Mouse (Mus musculus) left cerebral cortex, postnatal 14 days (tissue): Measurements from ENCODE around the gene Olfr750. TPM values are rescaled to one million over a fixed set of nuclear protein-coding genes. Genes with fewer than 3 reads are reported as not detected.
A peak's percentile ranks its signal among the peaks of the same experiment; 100 is the strongest.

Source experiments
- DNase-seq, 2 experiments: peaks; one replicate each; pipeline ENCODE4 v3.0.0; 2021 to 2022; ENCODE audit warnings: low spot score in 2 of 2, mixed read lengths in 1 of 2
- intact Hi-C: fragments of 180-260 bp; cut with DNase I; formaldehyde crosslinking; loops from one replicate; pipeline ENCODE4 v1.15.1; 2025
- long read RNA-seq, 2 experiments: library from polyadenylated mRNA; stranded (forward); transcript quantifications; one replicate each; pipeline ENCODE4 v2.0.0; 2021
- total RNA-seq, 2 experiments: library from RNA; stranded (reverse); gene quantifications; 2 replicates each; pipeline ENCODE4 v1.2.3; 2021

Olfr750 gene
- total RNA-seq: not detected
- long read RNA-seq, experiment 1: 0 reads
- long read RNA-seq, experiment 2: 0 reads

GRCm38 (mm10) chr14:51074335-51074734, at the start of gene Olfr750:
TSS of gene Olfr750 (minus strand) at chr14:51074435.
- intact Hi-C loops: no loop called here
- DNase-seq: no peak

- DNase-seq: no peak
- intact Hi-C loops: no loop called here
Measured at GRCm38 (mm10) chr14:51113916-51114560, 39.8 kb upstream of the Olfr750 start, which contains the start of gene Eddm3b. TSS of gene Eddm3b (plus strand) at chr14:51114426.

- intact Hi-C loops: no loop called here
Measured at GRCm38 (mm10) chr14:51113476-51113875, 39.2 kb upstream of the Olfr750 start.

GRCm38 (mm10) chr14:51111966-51112365, 37.7 kb upstream of the Olfr750 start:
- intact Hi-C loops: no loop called here
- DNase-seq: no peak

More at GRCm38 (mm10) chr14:51113476-51113875, 39.2 kb upstream of the Olfr750 start:
- no peak for DNase-seq

GRCm38 (mm10) chr14:51106449-51106967, 32.3 kb upstream of the Olfr750 start:
- intact Hi-C loops: no loop called here
- DNase-seq: no peak

- no peak for DNase-seq
- intact Hi-C loops: loop anchor here (2.0 to 5.0 kb wide), 4 partner anchors 70 to 243 kb away; no protein-coding TSS in a partner anchor
Measured at GRCm38 (mm10) chr14:51104366-51104765, 30.1 kb upstream of the Olfr750 start.

- intact Hi-C loops: loop anchor here (5.0 kb wide), 3 partner anchors 139 to 244 kb away; no protein-coding TSS in a partner anchor
- DNase-seq: peak in 1 of 2 experiments; percentile 78
Measured at GRCm38 (mm10) chr14:51103217-51103616, 29.0 kb upstream of the Olfr750 start.

GRCm38 (mm10) chr14:51101284-51101683, 27.0 kb upstream of the Olfr750 start:
- DNase-seq: no peak
- intact Hi-C loops: loop anchor here (5.0 kb wide), 3 partner anchors 141 to 246 kb away; no protein-coding TSS in a partner anchor

- intact Hi-C loops: loop anchor here (5.0 kb wide), 1 partner anchor 72 kb away; no protein-coding TSS in a partner anchor
- DNase-seq: no peak
Measured at GRCm38 (mm10) chr14:51098921-51099320, 24.7 kb upstream of the Olfr750 start.

GRCm38 (mm10) chr14:51098300-51098699, 24.1 kb upstream of the Olfr750 start:
- DNase-seq: peak; percentile 94 to 95
- intact Hi-C loops: loop anchor here (5.0 kb wide), 1 partner anchor 71 kb away; no protein-coding TSS in a partner anchor

- no peak for DNase-seq
- intact Hi-C loops: loop anchor here (5.0 kb wide), 1 partner anchor 69 kb away; no protein-coding TSS in a partner anchor
Measured at GRCm38 (mm10) chr14:51095736-51096524, 21.7 kb upstream of the Olfr750 start.

GRCm38 (mm10) chr14:51094921-51095320, 20.7 kb upstream of the Olfr750 start:
- no peak for DNase-seq
- intact Hi-C loops: loop anchor here (5.0 kb wide), 1 partner anchor 68 kb away; no protein-coding TSS in a partner anchor

- peak; percentile 36 to 64 for DNase-seq
Measured at GRCm38 (mm10) chr14:51094096-51094875, 20.1 kb upstream of the Olfr750 start.

GRCm38 (mm10) chr14:51093496-51093895, 19.3 kb upstream of the Olfr750 start:
- intact Hi-C loops: no loop called here
- DNase-seq: no peak

More at GRCm38 (mm10) chr14:51094096-51094875, 20.1 kb upstream of the Olfr750 start:
- intact Hi-C loops: no loop called here

GRCm38 (mm10) chr14:51092073-51092620, 17.9 kb upstream of the Olfr750 start:
- DNase-seq: no peak
- intact Hi-C loops: no loop called here

GRCm38 (mm10) chr14:51090921-51091900, 17.0 kb upstream of the Olfr750 start, which contains the start of the genes Rnase4 and Ang:
TSS of gene Rnase4 (plus strand) at chr14:51091077.
TSS of gene Ang (plus strand) at chr14:51091150.
- peak in 1 of 2 experiments; percentile 34 for DNase-seq
- intact Hi-C loops: no loop called here

- DNase-seq: peak; percentile 79 to 87
- intact Hi-C loops: no loop called here
Measured at GRCm38 (mm10) chr14:51090077-51090781, 16.0 kb upstream of the Olfr750 start.
